Mouse (Mus musculus): Measurements from ENCODE around the gene Zc3h15.
"Not testable (repeated sequence)": the region's sequence is repeated elsewhere in the genome, so short reads cannot be mapped to it uniquely, and the experiment has no call there.

Gene Zc3h15

DNA sequence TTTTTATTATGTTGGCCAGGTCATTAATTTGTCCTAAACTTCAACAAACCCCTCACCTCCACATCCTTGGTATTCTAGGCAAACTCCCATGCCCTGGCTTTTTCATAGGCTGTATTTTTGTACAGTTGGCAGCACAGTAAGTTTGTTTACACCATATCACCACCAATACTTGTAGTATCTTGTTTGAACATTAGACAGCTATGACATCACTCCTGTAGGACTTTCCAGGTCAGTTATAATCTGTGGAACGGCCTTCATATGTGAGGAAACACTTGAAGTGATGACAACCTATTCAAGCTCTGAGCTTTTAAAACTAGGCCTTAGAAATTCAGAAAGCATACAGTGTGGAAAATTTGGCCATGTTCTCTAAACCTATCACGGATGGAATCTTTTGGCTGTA, 29.6 kb downstream of the Zc3h15 start:
- no peak for DNase-seq (ENCODE audit: low spot score in 2 of 2)

DNA sequence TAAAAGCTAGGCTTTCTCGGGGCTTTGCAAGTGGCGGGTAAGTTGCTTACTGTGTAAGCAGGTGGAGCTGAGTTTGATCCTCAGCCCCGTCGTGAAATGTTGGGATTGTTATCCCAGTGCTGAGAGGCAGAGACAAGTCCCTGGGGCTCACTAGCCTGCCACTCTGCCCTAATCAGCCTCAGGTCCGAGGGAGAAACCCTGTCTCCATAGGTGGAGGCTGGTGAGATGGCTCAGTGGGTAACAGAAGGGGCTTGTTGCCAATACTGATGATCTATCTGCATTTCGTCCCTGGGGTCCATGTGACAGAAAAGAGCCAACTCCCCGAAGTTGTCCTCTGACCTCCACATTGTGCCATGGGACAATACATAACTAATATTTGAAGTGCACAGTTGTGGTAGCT, 30.2 kb downstream of the Zc3h15 start:
- DNase-seq (ENCODE audit: low spot score in 2 of 2): no peak

DNA sequence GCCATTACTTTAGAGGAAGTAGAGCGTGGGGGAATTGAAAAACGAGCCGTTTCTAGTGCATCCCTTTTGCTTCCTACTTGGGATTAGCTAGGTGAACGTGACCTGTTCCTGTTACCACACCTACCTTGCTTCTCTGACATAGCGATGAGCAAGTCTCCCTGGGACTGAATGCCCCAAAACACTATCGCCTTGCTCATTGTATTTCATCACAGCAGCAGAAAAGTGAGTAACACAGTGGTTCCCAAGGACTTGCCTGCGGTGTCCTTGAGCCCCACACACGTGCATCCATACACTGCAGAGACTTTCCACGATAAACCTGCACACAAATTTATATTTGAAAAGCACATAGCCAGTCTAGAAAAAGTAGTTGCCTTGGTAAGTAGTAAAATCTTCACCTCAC, 30.7 kb downstream of the Zc3h15 start:
- DNase-seq (ENCODE audit: low spot score in 2 of 2): no peak

DNA sequence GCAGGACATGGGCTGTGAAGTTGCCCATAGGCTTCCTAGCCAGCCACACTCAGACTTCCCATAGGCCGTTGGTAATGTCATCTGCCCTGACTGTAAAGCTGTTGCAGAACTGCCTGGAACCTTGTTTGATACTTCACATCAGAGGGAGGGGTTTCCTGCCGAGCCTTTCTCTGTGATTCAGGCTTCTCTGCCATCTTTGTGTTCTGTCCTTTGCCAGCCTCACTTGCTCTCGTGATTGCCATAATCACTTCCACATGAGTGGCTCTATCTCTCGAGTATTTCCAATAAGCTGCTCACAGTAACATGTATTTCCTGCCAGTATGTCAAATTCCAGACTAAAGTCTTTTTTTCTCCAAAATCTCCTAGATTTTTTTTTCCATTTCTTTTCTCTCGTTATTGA, 31.4 kb downstream of the Zc3h15 start:
- DNase-seq (ENCODE audit: low spot score in 2 of 2): no peak

DNA sequence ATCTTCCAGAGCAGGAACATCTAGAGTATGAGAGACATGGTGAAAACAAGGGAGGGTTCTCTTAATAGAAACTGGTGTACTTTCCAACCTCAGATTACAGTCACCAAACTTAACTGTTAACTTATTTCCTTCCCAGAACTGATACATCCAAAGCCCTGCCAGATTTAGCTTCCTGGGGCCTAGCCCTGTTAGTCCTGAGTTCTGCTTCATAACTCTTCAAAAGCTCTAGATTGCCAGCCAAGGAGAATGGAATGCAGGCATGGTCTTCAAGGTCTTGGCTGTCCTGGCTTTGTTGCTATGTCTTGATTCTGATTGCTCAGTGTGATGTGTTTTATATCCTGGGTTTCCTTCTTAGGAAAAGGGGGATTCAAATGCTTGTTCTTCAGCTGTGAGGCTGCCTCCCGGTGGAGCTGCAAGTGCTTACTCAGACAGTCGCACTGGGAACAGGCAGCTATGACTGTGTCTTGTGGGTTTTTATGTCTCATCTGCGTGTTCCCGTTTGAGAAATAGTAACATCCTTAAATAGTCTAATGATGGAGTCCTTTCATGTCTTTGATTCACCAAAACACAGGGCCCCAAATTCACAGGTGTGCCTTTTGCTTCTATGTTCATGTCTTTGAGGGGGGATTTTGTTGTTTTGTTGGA, 32.1 kb downstream of the Zc3h15 start:
- no peak for DNase-seq (ENCODE audit: low spot score in 2 of 2)

DNA sequence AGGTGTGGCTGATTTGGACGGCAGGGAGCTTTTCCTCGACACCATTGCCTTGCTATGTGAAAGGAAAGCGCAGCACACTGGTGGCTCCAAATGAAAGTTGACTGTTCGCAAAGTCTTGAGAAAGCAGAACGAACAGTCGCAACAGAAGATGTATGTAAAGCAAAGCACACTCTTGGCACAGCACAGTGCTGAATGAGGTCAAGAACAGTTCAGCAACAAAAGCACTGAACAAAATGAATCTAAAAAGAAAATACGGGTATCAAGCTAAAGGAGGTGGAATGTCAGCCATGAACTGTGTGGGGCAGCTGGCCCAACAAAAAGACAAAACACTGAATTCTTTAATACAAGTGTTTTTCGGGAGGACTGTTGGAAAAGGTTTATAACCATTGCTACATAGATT, 37.1 kb downstream of the Zc3h15 start:
- no peak for DNase-seq (ENCODE audit: low spot score in 2 of 2)

DNA sequence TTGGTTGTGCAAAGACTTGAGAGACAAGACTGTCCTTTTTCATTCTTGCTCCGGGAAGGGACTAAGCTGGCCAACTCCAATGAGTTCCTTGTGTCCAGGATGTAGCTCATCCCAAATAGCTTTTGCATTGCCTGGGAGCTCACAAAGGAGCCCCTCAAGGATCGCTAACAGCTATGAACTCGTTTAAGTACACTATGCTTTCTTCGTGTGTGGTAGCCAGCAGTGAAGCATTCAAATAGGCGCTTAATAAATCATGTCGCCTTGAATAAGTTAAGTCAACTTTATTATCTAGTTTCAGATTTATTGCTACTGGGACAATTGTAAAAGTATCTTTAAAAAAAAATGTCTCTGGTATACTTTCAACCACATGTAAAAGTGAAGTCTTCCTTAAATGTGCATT, 37.5 kb downstream of the Zc3h15 start:
- DNase-seq (ENCODE audit: low spot score in 2 of 2): no peak

DNA sequence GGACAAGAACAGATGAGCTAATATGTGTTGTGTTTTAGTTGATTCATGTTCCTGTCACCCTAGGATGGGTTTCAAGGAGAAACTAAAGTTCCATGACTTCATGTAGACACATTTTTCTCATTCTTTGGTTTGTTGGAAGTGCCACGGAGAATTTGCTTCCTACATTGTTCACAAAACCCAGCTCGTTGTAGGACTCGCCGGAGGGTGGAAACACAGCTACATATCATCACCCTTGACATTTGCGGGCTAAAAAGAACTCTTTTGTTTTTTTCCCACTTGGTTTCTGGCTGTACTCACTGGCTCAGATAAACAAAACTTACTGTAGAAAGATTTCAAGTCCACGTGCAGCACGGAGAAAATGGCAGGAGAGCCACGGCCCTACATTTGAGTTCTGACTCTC, 38.0 kb downstream of the Zc3h15 start:
- no peak for DNase-seq (ENCODE audit: low spot score in 2 of 2)

DNA sequence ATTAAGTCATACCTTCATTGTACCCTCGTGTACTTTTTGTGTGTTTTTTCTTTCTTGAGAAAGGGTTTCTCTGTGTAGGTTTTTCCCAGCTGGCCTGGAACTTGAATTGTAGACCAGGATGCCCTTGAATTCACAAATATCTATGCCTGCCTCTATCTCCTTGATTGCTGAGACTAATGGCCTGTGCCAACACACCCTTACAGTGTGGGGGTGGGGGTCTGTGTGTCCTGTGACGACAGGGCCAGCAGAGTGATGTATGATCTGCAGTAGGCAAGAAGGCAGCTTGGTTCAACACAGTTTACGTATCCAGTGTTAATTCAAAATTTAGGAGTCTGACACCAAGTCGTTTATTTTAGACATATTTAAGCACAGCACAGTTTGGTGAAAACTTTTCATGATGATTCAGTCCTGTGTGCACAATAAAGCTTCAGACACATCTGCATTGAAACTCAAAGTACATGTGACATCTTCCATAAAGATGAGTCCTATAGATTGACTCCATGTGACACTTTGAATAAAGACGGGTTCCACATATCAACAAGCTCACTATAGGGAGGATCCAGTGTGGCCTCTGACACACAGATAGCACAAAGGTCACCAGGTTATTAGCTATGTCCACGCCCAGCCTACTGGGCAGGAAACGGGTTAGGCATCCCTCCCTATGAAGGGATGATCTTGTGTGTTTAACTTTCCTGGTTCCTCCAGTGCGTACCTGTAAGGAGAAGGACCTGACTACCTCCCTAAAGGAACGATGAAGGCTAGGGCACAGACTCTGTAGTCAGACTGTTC, 39.7 kb downstream of the Zc3h15 start:
- no peak for DNase-seq (ENCODE audit: low spot score in 2 of 2)

DNA sequence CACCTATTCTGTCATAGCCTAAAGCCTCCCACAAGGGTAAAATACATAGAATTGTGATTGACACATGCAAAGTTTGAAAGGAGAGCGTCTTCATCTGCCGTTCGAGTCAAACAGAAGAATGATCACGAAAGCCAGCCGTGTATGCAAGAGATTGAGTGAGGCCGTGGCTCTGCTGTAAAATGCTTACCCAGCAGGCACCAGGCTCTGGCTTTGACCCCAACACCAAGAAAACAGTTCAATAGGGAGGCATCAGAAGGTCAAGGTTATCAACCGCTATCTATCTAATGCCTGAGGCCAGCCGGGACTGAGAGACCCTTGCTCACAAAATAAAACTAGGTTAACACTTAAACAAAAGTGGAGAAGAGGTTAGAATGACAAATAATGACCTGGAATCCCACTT, 40.5 kb downstream of the Zc3h15 start:
- DNase-seq (ENCODE audit: low spot score in 2 of 2): no peak

DNA sequence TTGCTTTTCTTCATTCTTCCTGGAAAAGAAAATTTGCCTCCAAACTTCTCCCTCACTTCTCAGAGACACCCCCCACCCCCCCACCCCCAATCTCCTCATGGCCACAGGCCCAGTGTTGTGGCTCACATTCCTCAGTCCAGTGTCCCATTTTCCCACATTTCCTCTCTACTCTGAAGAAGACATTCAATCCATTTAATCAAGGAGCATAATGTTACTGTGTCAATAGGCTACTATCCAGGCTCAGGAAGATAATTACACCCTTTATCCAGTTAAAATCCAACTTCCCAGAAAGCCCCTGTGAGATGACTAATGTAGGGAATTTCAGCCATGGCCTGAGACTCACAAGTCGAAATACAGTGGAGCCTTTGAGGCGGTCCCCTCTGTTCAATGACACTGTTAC, 46.1 kb downstream of the Zc3h15 start:
- no peak for DNase-seq (ENCODE audit: low spot score in 2 of 2)

DNA sequence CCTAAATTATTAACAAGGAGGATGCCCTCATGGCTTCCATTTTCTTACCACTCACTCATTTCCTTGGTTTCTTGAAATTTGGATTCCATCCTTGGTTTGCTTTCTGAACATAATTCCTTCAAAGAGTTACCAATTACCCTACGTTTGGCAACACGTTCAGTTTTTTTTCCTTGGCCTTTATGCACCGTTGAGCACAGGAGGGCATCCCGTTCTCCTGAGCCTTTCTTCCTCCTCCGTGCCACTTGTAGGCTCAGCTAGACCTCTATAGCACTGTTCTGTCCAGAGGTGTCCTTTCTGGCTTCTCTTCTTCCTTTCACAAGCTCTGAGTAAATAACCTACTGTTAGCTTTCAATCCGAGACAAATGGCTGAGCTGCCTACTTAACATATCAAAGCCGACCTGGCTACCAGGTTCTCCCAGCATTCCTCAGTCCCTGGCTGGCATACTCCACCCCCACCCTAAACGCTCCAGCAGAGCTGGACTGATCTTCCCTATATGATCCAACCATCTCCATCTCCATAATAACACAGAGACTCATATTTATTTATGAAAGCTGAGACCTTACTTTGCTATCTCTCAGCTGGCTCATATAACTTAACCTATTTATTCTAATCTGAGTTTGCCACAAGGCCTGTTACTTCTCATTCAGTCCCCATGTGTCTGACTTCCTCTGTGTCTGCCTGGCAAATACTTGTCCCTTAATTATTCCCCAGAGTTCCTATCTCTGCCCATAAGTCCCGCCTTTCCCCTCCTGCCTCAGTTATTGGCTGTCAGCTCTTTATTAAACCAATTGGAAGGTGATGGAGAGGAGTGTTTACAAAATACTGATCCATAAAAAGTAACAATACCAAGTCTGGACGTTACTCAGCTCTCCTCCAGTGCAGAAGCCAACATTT, 48.7 kb downstream of the Zc3h15 start:
- no peak for DNase-seq (ENCODE audit: low spot score in 2 of 2)

DNA sequence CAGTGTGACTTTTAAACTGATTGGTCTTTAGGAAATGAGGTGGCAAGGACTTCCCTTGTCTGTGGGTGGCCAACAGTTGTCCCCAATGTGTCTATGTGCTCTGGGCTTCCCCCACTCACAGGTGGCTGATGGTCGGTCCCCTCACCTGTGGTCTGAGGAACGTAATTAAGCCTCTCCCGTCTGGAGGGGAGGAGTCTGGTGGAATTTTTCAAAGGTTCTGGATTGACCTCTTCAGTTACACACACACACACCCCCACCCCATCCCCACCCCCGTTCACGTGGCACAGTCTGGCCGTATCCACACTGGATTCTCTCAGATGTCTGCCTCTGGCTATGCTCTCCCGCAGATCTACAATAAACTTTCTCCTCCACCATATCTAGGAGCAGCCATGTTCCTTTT, 49.8 kb downstream of the Zc3h15 start:
- no peak for DNase-seq (ENCODE audit: low spot score in 2 of 2)

DNA sequence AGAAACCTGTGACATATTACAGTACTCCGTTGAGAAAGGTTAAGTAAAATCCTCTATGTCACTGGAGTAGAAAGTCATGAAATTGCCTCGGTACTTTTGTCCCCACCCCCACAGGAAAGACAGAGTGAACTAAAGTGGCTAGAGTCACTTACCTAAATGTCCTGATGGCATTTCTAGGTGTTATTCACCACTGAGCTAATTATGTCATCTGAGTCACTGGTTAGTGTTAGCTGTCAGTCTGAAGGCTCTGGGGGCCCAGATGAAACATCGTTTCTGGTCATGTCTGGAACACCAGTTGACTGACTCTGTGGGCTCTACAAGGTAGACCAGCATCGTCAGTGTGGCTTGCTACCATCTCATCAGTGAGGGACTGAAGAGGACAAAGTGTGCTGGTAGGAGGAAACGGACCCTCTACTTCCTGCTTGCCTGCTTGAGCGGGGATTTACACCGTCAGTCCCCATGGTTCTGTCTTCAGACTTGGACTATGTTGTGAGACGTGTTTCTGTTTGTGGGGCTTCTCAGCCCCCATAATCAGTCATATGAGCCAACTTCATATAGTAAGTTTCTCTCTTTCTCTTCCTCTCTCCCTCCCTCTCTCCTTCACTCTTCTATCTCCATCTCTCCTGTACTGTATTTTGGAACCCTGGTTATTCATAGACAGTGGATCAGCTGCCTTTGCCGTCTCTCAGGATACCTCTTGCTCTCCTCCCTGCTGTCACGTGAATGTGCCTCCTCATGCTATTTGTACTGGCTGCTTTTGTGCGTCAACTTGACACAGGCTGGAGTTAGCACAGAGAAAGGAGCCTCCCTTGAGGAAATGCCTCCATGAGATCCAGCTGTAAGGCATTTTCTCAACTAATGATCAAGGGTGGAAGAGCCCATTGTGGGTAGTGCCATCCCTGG, 51.4 kb downstream of the Zc3h15 start:
- no peak for DNase-seq (ENCODE audit: low spot score in 2 of 2)

DNA sequence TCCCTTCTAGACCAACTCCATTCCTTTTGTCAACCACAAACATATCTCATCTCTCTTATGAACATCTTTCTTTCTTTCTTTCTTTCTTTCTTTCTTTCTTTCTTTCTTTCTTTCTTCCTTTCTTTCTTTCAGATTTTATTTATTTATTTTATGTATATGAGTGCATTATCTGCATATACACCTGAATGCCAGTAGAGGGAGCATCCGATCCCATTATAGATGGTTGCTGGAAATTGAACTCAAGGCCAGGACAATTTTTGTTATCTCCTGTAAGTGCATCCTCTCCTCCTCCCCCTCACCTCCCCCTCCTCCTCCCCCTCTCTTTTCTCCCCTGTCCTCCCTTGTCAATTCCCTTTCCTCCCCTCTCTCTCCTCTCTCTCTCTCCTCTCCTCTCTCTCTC, 54.2 kb downstream of the Zc3h15 start:
- no peak for DNase-seq (ENCODE audit: low spot score in 2 of 2)

DNA sequence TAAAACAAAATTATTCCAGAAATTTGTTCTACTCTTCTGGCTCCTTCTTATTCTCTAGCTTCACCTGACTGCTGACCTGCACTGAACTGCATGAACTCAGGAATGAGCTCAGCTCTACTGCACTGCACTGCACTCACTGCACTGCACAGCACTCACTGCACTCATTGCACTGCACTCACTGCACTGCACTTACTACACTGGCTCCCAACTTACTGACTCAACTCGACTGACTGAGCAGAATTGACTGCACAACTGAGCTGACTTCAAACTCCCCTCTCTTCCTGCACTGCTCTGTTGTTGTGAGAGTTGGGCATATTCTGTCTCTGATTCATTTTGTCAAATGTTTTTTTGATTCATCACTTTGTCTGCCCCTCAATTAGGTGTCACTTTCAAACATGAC, 55.1 kb downstream of the Zc3h15 start:
- no peak for DNase-seq (ENCODE audit: low spot score in 2 of 2)

DNA sequence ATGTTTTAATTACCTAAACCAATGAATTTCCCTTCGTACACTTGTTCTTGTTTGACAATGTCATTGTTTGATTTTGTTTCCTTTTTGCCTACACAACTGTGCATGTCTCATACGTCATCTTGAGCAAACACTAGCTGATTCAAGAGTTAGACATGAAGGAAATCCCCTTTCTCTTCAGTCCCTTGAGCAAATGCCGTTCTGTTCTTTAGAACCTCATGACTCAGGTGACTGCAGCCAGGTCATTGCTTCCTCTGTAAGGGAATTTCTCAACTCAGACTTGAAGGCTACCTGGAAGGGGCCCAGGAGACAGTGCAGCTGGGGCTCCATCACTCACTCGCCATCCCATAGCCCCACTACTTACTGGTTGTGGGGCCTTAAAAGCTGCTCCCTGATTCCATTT, 56.4 kb downstream of the Zc3h15 start:
- DNase-seq (ENCODE audit: low spot score in 2 of 2): no peak

DNA sequence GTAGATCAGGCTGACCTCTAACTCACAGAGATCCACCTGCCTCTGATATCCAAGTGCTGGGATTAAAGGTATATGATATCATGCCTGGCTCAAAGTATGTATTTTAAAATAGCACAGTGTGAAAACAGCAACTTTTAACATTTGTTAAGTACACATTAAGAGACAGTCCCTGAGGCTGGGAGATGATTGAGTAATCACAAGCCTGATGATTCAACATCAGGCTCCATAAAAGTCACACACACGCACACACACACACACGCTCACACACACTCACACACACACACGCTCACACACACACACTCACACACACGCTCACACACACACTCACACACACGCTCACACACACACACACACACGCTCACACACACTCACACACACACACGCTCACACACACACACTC, 58.2 kb downstream of the Zc3h15 start:
- DNase-seq (ENCODE audit: low spot score in 2 of 2): no peak

DNA sequence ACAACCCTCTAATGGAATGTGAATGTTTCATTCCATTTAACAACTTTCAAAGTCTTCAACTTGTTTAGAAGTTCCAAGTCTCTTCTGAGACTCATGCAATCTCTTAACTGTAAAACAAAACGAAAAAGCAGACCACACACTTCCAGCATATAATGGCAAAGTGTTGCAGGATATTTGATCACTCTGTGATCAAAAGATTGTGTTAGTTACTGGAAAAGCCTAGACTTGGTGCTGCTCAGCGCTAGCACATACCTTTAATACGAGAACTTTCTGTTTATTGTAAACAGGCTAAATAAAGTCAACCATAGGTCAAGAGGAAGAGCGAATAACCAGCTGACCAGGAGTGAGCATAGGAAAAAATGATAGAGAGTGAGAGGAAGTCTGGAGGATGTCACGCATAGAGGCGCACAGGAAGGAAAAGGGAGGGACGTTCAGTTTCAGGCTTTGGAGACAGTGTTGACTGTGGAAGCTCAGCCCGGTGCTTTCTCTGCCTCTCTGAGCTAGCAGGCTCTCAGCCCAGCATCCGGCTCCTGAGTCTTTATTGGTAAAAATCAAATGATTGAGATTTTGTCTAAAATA, 61.4 kb downstream of the Zc3h15 start:
- no peak for DNase-seq (ENCODE audit: low spot score in 2 of 2)

DNA sequence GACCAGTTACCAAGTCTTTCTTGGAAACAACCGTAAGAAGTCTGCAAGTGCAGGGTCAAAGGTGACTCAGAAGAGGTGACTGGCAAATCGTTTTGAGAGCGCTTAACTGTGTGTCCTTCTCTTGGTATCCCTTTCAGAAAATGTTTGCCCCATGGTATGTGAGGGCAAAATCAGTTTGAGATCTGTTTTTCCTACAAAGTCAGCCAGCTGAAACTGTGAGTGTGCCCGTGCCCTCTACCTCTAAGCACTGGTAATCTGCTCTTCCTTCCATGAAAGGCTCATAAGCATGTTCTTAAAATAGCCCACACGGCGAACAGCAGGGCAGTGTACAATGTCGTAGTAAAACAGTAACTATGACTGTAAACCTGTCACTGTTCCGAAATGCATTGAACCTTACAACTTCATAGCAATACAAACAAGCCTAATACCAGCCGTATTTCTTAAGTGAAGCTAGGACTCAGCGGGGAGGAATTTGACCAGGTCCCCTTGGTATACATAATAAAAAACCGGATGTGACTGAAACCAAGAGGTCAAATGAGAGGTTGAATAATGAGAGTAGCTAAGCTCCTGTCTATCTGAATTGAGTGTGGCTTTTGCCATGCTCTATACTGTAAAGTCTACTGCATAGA, 65.8 kb downstream of the Zc3h15 start:
- no peak for DNase-seq (ENCODE audit: low spot score in 2 of 2)

DNA sequence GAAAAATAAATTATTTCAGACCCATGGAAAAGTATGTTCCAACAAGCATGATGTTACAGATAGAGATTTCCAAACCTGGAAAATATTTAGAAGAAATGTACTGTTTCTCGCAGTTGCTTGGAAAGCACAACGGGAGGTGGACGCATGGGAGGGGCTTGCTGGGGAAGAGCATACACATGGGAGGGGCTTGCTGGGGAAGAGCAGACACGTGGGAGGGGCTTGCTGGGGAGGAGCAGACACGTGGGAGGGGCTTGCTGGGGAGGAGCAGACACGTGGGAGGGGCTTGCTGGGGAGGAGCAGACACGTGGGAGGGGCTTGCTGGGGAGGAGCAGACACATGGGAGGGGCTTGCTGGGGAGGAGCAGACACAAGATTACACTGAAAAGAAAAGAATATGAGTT, 69.0 kb downstream of the Zc3h15 start:
- not testable (repeated sequence) for DNase-seq (ENCODE audit: low spot score in 2 of 2)

Measured in spleen, postnatal 10 days (tissue).